Mouse (Mus musculus) activated CD4-positive, CD25-positive, alpha-beta regulatory T cell, adult 9 weeks (primary cell): Measurements from ENCODE around the gene Tmem39a. TPM values are rescaled to one million over a fixed set of nuclear protein-coding genes. Genes with fewer than 3 reads are reported as not detected.

Experiments used
- polyA plus RNA-seq: library from polyadenylated mRNA; unstranded; fragments of 100-300 nt; shearing (Covaris generic); gene quantifications from one replicate; pipeline ENCODE4 v1.2.1, GENCODE M21; 2017

Gene Tmem39a
- 51.3 TPM for polyA plus RNA-seq

DNA sequence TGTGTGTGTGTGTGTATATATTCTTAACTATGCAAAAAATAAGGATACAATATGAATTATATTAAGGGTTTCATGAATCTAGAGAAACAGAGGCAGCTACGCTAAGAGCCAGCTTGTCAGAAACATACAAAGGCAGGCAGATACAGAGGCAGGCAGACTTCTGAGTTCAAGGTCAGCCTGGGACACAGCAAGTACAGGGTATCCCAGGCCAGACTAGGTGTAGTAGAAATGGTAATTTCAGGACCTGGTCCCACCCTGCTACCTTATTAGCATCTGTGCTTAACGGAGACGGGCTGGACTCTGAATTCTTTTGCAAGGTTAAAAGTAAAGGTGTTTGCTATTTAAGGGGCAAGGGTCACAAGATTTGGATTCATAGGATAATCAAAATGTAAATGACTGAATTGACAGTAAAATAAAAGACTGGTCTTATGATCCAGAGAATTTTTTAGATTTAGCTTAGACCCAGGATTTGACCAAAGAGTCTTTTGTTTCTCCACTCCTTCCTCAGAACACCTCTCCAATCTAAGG lies at the start of gene Tmem39a:
Tmem39a (plus strand) TSS at position 478 of the 528 bp plus-strand sequence.

DNA sequence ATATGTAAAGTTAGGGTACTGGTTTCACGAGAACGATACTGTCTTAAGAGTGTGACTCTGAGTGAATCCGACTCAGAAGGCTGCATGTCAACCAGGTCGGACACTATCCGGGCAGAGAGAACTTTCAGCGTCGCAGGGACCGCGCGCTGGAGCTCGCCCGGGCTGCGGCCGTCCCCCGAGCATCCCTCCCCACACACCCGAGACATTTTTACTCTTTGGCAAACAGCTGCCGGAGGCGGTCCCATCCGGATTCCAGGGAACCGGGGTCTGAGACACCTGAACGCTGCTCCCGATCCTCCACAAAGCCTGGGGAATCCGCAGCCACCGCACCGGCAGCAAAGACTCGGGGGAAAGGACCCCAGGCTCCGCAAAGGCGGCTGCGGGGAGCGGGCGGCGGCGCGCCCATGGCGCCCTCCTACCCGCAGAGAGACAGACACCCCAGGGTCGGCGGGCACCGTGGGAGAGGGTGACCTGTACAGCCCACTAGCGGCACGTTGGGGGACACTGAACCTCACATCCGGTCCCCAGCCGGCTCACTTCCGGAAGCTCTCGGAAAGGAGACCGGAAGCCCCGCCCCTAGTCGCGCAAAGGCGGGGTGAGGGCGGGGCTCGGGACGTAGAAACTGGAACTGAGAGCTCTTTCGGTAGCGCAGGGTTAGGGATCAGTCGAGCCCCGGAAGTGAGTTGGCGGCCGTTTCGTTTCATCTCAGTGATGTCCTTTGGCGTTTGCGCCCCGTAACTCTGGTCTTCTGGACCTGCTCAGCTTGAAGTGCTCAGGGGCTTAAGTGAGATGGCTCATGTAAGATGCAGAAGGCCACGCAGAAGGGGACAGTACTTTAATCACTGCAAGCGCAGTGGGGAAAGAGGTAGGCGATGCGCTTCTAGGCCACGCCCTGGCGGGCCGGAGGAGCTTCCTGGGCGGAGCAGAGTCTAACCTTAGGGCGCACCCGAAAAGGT lies 36.1 kb upstream of the Tmem39a start, which contains the start of gene Timmdc1:
Timmdc1 (minus strand) TSS at position 535 of the 956 bp plus-strand sequence.

DNA sequence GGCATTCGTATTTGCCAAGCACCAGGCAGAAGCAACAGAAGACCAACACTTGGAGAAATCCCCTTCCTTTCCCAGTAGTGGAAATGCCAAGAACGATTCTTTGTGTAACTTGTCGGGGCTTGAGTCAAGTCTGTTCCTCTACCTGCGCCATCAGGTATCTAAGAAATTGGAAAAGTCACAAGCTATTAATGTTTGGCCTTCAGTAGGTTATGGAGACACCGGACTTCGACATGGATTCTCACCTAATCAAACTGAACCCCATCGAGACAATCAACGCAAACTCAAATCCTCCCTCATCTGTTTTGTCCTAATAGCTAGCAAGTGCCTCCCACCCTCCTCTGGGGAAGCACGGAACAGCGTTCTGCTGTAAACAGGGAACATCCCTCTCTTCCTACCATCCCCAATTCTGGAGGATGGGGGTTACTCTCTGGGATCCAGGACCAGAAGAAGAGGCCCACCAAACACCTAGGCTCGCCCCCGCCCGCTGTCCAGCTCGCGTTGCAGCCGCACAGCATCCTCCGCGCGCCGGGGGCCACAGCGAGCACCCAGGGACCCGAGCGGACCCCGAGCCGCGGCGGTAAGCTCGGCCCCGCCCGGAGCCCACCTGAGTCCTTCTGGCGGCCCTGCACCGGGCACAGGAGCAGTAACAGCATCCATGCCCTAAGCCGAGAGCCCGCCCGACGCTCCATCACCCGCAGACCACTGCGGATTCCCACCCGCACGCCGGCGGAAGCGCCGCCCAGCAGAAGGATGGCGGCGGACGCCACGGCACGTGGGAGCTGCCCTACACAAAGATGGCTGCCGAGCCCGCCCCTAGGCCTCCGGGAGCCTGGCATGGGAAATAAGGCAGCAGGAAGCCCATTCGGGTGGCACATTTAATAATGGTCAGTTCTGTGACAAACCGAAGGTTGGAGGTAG lies 8.8 kb upstream of the Tmem39a start, which contains the start of gene Poglut1:
Poglut1 (minus strand) TSS at position 780 of the 918 bp plus-strand sequence.

Other genes starting within 250 kb of the Tmem39a start
- gene Maats1, start 216.6 kb upstream of the Tmem39a start, polyA plus RNA-seq, result not detected
- 232 TPM for gene Cox17, start 211.7 kb upstream of the Tmem39a start, polyA plus RNA-seq
- not detected for gene Gm21987, start 211.7 kb upstream of the Tmem39a start, polyA plus RNA-seq
- gene Popdc2, start 196.5 kb upstream of the Tmem39a start, polyA plus RNA-seq, result 4.2 TPM
- not detected for gene Pla1a, start 125.6 kb upstream of the Tmem39a start, polyA plus RNA-seq
- 131 TPM for gene Adprh, start 106.0 kb upstream of the Tmem39a start, polyA plus RNA-seq
- gene Cd80, start 103.1 kb upstream of the Tmem39a start, polyA plus RNA-seq, result 5.7 TPM
- 11.0 TPM for gene Timmdc1, start 36.0 kb upstream of the Tmem39a start, polyA plus RNA-seq
- 53.5 TPM for gene Poglut1, start 8.4 kb upstream of the Tmem39a start, polyA plus RNA-seq
- 53.2 TPM for gene Arhgap31, start 154.6 kb downstream of the Tmem39a start, polyA plus RNA-seq
- 6.3 TPM for gene B4galt4, start 183.6 kb downstream of the Tmem39a start, polyA plus RNA-seq
- gene Upk1b, start 241.6 kb downstream of the Tmem39a start, polyA plus RNA-seq, result not detected